Mouse (Mus musculus): Measurements from ENCODE around the gene Foxm1.

DNA sequence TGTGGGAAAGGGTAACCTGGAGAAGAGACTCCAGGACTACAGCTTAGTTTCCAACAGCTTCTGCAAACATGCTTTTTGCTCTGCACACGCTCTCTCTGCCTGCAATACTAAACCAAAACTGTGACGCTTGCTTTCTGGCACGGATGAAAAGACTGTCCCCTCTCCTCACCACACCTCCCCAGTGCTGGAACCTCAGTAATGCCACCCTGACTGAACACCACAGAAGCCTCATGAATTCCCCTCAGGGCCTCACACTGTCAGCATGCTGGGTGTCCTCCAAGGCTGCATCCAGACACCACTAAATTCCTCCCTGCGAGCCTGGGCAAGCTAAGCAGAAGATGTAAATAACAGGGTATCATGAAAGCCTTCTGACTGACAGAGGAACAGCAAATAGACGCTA, 23.9 kb upstream of the Foxm1 start:
- TF ChIP-seq CTCF (IDR thresholded peaks at IDR 0.05; ENCODE audit: extremely low read depth, insufficient read depth, insufficient read length, insufficient replicate concordance) (no peak), POLR2A (IDR thresholded peaks at IDR 0.05; ENCODE audit: low read depth, low read length) (no peak)

Measured in spleen, adult 2 months (tissue).